In genomic region chr7:135527169-135527568, GRCm38 (mm10) we compare ENCODE assay signal across 18 mouse cellular contexts. TPM values are rescaled to one million over a fixed set of nuclear protein-coding genes. Genes with fewer than 3 reads are reported as not detected.
"Had no signal": no experiment of that assay in that cellular context is flagged by ENCODE, and none has a peak within 500 bp of the region (broad histone marks: within the 10 kb centered on the region; RNA-seq: fewer than 3 reads in every experiment).

No protein-coding gene starts in this region.

- H3K36me3 ChIP-seq: limb, embryonic 12.5 days; liver, embryonic 13.5 days; midbrain, embryonic 15.5 days; neural tube, embryonic 13.5 days had no signal

- H3K4me2 ChIP-seq: limb, embryonic 12.5 days; liver, embryonic 13.5 days; midbrain, embryonic 11.5 days; midbrain, embryonic 15.5 days; neural tube, embryonic 13.5 days had no signal

- H3K9ac ChIP-seq: limb, embryonic 12.5 days; liver, embryonic 13.5 days; liver, postnatal 0 days; midbrain, embryonic 15.5 days; neural tube, embryonic 13.5 days had no signal

- H3K27ac ChIP-seq: limb, embryonic 12.5 days; liver, embryonic 13.5 days; midbrain, embryonic 15.5 days; neural tube, embryonic 13.5 days had no signal

- H3K4me3 ChIP-seq: limb, embryonic 12.5 days; liver, embryonic 13.5 days; midbrain, embryonic 15.5 days; neural tube, embryonic 13.5 days had no signal

- H3K9me3 ChIP-seq: limb, embryonic 12.5 days; liver, embryonic 13.5 days; midbrain, embryonic 15.5 days; neural tube, embryonic 13.5 days had no signal

- H3K27me3 ChIP-seq: limb, embryonic 12.5 days; midbrain, embryonic 15.5 days; neural tube, embryonic 13.5 days had no signal

- H3K4me1 ChIP-seq: midbrain, embryonic 15.5 days had no signal

- DNase-seq: liver; liver, embryonic 13.5 days; liver, postnatal 0 days; right cerebral cortex, postnatal 25 days; spleen, adult 18-20 months; thymus, adult 18-20 months; thymus, postnatal 14 days had no signal

- ATAC-seq: hindbrain, embryonic 16.5 days; inflammation-experienced regulatory T-cells, adult 6 months; liver, postnatal 0 days; midbrain, embryonic 15.5 days had no signal

RNA-seq across cellular contexts. Expression of gene Clrn3, which starts 1.3 kb away (rescaled TPM):
- total RNA-seq: layer of hippocampus, postnatal 25 days; left cerebral cortex, adult 8-10 months; left cerebral cortex, postnatal 25 days; megakaryocyte, adult 5-6 weeks had no signal
- polyA plus RNA-seq: hindbrain, embryonic 16.5 days; inflammation-experienced regulatory T-cells, adult 6 months; limb, embryonic 12.5 days; liver, embryonic 13.5 days; liver, postnatal 0 days; lung, embryonic 16.5 days; midbrain, embryonic 11.5 days; midbrain, embryonic 15.5 days; neural tube, embryonic 13.5 days had no signal
